Mouse (Mus musculus): ENCODE results near the gene Pam. TPM values are rescaled to one million over a fixed set of nuclear protein-coding genes. Genes with fewer than 3 reads are reported as not detected.

The Pam gene
- polyA plus RNA-seq, 1 experiment, result 35.4 TPM

DNA sequence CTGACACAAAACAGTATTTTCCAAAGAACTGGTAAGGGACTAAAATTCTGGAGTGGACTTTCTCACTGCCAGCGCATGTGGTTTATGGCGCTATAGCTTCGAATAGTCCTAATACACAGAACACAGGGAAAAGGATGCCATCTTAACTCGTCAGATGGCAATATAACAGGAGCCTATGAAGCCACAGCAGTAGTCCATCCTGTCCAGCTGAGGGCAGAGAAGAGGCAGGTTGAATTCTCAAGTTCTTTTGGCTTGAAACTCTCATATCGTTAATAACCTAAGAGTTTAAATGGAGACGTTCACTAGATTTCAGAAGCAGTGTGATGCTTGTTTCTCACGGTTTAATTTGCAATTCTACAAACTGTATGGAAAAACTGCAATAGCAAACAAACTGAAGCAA is 211.9 kb downstream of the Pam start:
- H3K4me3 ChIP-seq (replicated peaks; ENCODE audit: insufficient read depth, low read depth, low read length), result no peak overlapping the region
- no peak for TF ChIP-seq POLR2A (IDR thresholded peaks at IDR 0.05; ENCODE audit: borderline replicate concordance, insufficient read depth, low read length)
- no peak for TF ChIP-seq CTCF (IDR thresholded peaks at IDR 0.05; ENCODE audit: borderline replicate concordance, insufficient read depth, low read depth, low read length)
- no peaks in the 10 kb centered on the region for H3K27me3 ChIP-seq (ENCODE audit: control insufficient read depth, insufficient read depth, low read length)
- H3K27ac ChIP-seq (ENCODE audit: insufficient read depth, low read length), result no peak overlapping the region
- no peaks in the 10 kb centered on the region for H3K4me1 ChIP-seq (ENCODE audit: control insufficient read depth, insufficient read depth, low read length)
- no peak for DNase-seq
- 49% methylated on average over 7 of the region's 7 CpGs for WGBS

- Histone ChIP-seq H3K4me1 (ENCODE audit: control insufficient read depth, insufficient read depth, low read length) (no peaks in the 10 kb centered on the region), H3K27ac (ENCODE audit: insufficient read depth, low read length) (no peak overlapping the region), H3K4me3 (replicated peaks; ENCODE audit: insufficient read depth, low read depth, low read length) (no peak overlapping the region), H3K27me3 (ENCODE audit: control insufficient read depth, insufficient read depth, low read length) (no peaks in the 10 kb centered on the region)
- TF ChIP-seq CTCF (IDR thresholded peaks at IDR 0.05; ENCODE audit: borderline replicate concordance, insufficient read depth, low read depth, low read length) (no peak), POLR2A (IDR thresholded peaks at IDR 0.05; ENCODE audit: borderline replicate concordance, insufficient read depth, low read length) (no peak)
- DNase-seq, result no peak
Measured at GRCm38 (mm10) chr1:97877037-97877436, 218.4 kb downstream of the Pam start.

GRCm38 (mm10) chr1:97873490-97874054 is 221.9 kb downstream of the Pam start:
- H3K27me3 ChIP-seq (ENCODE audit: control insufficient read depth, insufficient read depth, low read length), result no peaks in the 10 kb centered on the region
- DNase-seq, result no peak
- no peak overlapping the region for H3K27ac ChIP-seq (ENCODE audit: insufficient read depth, low read length)
- WGBS, result 89% methylated on average over 2 of the region's 2 CpGs
- no peak overlapping the region for H3K4me3 ChIP-seq (replicated peaks; ENCODE audit: insufficient read depth, low read depth, low read length)
- H3K4me1 ChIP-seq (ENCODE audit: control insufficient read depth, insufficient read depth, low read length), result no peaks in the 10 kb centered on the region
- no peak for TF ChIP-seq CTCF (IDR thresholded peaks at IDR 0.05; ENCODE audit: borderline replicate concordance, insufficient read depth, low read depth, low read length)
- no peak for TF ChIP-seq POLR2A (IDR thresholded peaks at IDR 0.05; ENCODE audit: borderline replicate concordance, insufficient read depth, low read length)

GRCm38 (mm10) chr1:97872493-97872892 is 223.0 kb downstream of the Pam start:
- TF ChIP-seq CTCF (IDR thresholded peaks at IDR 0.05; ENCODE audit: borderline replicate concordance, insufficient read depth, low read depth, low read length) (no peak), POLR2A (IDR thresholded peaks at IDR 0.05; ENCODE audit: borderline replicate concordance, insufficient read depth, low read length) (no peak)
- DNase-seq, result no peak
- WGBS, result 34% methylated on average over 5 of the region's 5 CpGs
- no peak overlapping the region for H3K4me3 ChIP-seq (replicated peaks; ENCODE audit: insufficient read depth, low read depth, low read length)
- no peaks in the 10 kb centered on the region for H3K4me1 ChIP-seq (ENCODE audit: control insufficient read depth, insufficient read depth, low read length)
- H3K27ac ChIP-seq (ENCODE audit: insufficient read depth, low read length), result no peak overlapping the region
- H3K27me3 ChIP-seq (ENCODE audit: control insufficient read depth, insufficient read depth, low read length), result no peaks in the 10 kb centered on the region

DNA sequence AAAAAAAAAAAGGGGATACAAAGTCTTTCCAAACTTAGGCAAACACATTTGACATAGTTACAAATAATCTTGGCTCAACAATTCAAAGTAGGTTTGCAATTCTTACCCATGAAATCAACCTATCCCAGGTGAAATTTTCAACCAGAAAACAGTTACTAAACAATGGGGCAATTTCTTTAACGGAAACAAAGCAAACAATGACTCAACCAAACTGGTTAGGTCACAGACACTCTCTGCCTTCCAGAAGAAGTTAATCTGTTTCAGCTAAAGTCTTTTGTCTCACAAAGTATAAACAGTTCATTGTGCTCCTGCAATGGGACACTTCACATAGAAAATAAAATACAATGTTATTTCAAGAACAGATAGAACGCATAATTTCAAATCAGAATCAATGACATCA is 223.4 kb downstream of the Pam start:
- Histone ChIP-seq H3K4me1 (ENCODE audit: control insufficient read depth, insufficient read depth, low read length) (no peaks in the 10 kb centered on the region), H3K27ac (ENCODE audit: insufficient read depth, low read length) (no peak overlapping the region), H3K27me3 (ENCODE audit: control insufficient read depth, insufficient read depth, low read length) (no peaks in the 10 kb centered on the region), H3K4me3 (replicated peaks; ENCODE audit: insufficient read depth, low read depth, low read length) (no peak overlapping the region)
- 92% methylated on average over 2 of the region's 2 CpGs for WGBS
- DNase-seq, result no peak
- TF ChIP-seq POLR2A (IDR thresholded peaks at IDR 0.05; ENCODE audit: borderline replicate concordance, insufficient read depth, low read length) (no peak), CTCF (IDR thresholded peaks at IDR 0.05; ENCODE audit: borderline replicate concordance, insufficient read depth, low read depth, low read length) (no peak)

DNA sequence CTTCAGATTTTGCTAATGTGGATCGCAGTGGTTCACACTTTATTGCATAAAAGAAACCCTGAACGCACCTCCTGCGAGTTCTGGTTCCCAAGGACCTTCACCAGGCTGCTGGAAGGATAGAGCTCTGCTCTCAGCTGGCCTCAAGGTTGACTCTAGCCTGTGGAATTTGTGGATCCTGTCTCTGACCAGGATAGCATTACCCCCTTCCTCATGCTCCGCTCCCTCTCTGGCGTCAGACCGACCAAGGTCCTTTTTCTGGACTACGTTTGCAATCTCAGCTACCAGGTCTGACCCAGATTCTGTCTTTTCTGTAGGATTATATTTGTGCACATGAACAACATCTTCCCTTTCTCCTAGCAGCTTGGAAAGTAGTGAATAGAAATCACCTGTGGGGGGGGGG is 231.3 kb downstream of the Pam start:
- H3K27ac ChIP-seq (ENCODE audit: insufficient read depth, low read length), result no peak overlapping the region

GRCm38 (mm10) chr1:97863140-97863539 is 232.3 kb downstream of the Pam start:
- no peak for DNase-seq
- TF ChIP-seq POLR2A (IDR thresholded peaks at IDR 0.05; ENCODE audit: borderline replicate concordance, insufficient read depth, low read length) (no peak), CTCF (IDR thresholded peaks at IDR 0.05; ENCODE audit: borderline replicate concordance, insufficient read depth, low read depth, low read length) (no peak)
- no peaks in the 10 kb centered on the region for H3K4me1 ChIP-seq (ENCODE audit: control insufficient read depth, insufficient read depth, low read length)
- H3K27me3 ChIP-seq (ENCODE audit: control insufficient read depth, insufficient read depth, low read length), result no peaks in the 10 kb centered on the region
- 22% methylated on average over 9 of the region's 9 CpGs for WGBS
- H3K27ac ChIP-seq (ENCODE audit: insufficient read depth, low read length), result no peak overlapping the region
- no peak overlapping the region for H3K4me3 ChIP-seq (replicated peaks; ENCODE audit: insufficient read depth, low read depth, low read length)

More for the DNA sequence above, 231.3 kb downstream of the Pam start:
- no peaks in the 10 kb centered on the region for H3K4me1 ChIP-seq (ENCODE audit: control insufficient read depth, insufficient read depth, low read length)
- WGBS, result 96% methylated on average over 7 of the region's 7 CpGs
- no peak for DNase-seq
- no peaks in the 10 kb centered on the region for H3K27me3 ChIP-seq (ENCODE audit: control insufficient read depth, insufficient read depth, low read length)
- TF ChIP-seq POLR2A (IDR thresholded peaks at IDR 0.05; ENCODE audit: borderline replicate concordance, insufficient read depth, low read length), result no peak
- no peak for TF ChIP-seq CTCF (IDR thresholded peaks at IDR 0.05; ENCODE audit: borderline replicate concordance, insufficient read depth, low read depth, low read length)
- no peak overlapping the region for H3K4me3 ChIP-seq (replicated peaks; ENCODE audit: insufficient read depth, low read depth, low read length)

DNA sequence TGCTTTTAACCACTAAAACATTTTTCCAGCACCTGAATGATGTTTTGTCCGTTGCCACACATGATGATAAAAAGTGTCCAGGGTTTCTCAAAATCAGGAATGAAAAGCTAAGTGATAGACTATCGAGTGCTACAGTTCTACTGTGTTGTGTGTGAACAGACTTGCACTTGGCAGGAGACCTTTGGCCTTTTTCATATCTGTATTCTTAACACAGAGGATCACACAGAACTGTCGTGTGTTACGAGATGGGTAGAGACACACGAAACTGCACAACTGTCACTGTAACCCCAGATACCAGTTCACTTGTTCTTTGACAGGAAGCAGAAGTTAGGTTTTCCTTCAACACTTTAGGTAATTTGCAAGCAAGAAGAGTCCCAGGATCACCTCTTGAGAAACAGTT is 232.7 kb downstream of the Pam start:
- Histone ChIP-seq H3K27me3 (ENCODE audit: control insufficient read depth, insufficient read depth, low read length) (no peaks in the 10 kb centered on the region), H3K27ac (ENCODE audit: insufficient read depth, low read length) (no peak overlapping the region), H3K4me1 (ENCODE audit: control insufficient read depth, insufficient read depth, low read length) (no peaks in the 10 kb centered on the region), H3K4me3 (replicated peaks; ENCODE audit: insufficient read depth, low read depth, low read length) (no peak overlapping the region)
- DNase-seq, result no peak
- TF ChIP-seq CTCF (IDR thresholded peaks at IDR 0.05; ENCODE audit: borderline replicate concordance, insufficient read depth, low read depth, low read length) (no peak), POLR2A (IDR thresholded peaks at IDR 0.05; ENCODE audit: borderline replicate concordance, insufficient read depth, low read length) (no peak)
- 67% methylated on average over 5 of the region's 5 CpGs for WGBS

Data from cerebellum, adult 2 months (tissue).